Mouse (Mus musculus) ES-Bruce4 (cell line): ENCODE measurements around the gene Hivep3.

Experiments
- CTCF ChIP-seq: IDR thresholded peaks from one replicate; pipeline ENCODE4 v1.8.1; 2011; ENCODE audit warnings: low read depth, low read length
- EP300 ChIP-seq: IDR thresholded peaks from 2 replicates; pipeline ENCODE4 v1.6.1; 2011; ENCODE audit warnings: low read depth, low read length; ENCODE audit not compliant: insufficient read depth
- POLR2A ChIP-seq: IDR thresholded peaks from one replicate; pipeline ENCODE4 v1.8.1; 2011; ENCODE audit warnings: low read length; ENCODE audit not compliant: insufficient read depth

- no peak for TF ChIP-seq POLR2A
- no peak for TF ChIP-seq CTCF
- no peak for TF ChIP-seq EP300
These were observed 235.3 kb downstream of the Hivep3 start for GRCm38 (mm10) chr4:119968887-119969286.
